Mouse (Mus musculus) kidney, embryonic 16.5 days (tissue): ENCODE data around the gene Fchsd2. TPM values are rescaled to one million over a fixed set of nuclear protein-coding genes. Genes with fewer than 3 reads are reported as not detected.

Experiments used
- ATAC-seq: fragments of 200-750 bp; cut with Nextera tagmentation; 2 replicates; pipeline ENCODE4 v1.8.0; 2017; ENCODE audit warnings: moderate TSS enrichment; ENCODE audit not compliant: low FRiP score, low TSS enrichment
- H3K27ac ChIP-seq: fragments of 300-500 bp; sonication (generic); 2 replicates; pipeline ENCODE4 v1.5.1; 2014; ENCODE audit warnings: low read length
- H3K27me3 ChIP-seq: fragments of 300-500 bp; sonication (generic); 2 replicates; pipeline ENCODE4 v1.6.1; 2014; ENCODE audit warnings: low read length, control low read depth, mixed read lengths; ENCODE audit not compliant: insufficient read depth
- H3K36me3 ChIP-seq: fragments of 300-500 bp; sonication (generic); 2 replicates; pipeline ENCODE4 v1.6.1; 2014; ENCODE audit warnings: low read length, control low read depth, mixed read lengths; ENCODE audit not compliant: insufficient read depth
- H3K4me1 ChIP-seq: fragments of 300-500 bp; sonication (generic); 2 replicates; pipeline ENCODE4 v1.6.1; 2014; ENCODE audit warnings: low read length, control low read depth, mixed read lengths; ENCODE audit not compliant: insufficient read depth
- H3K4me2 ChIP-seq: fragments of 300-500 bp; sonication (generic); replicated peaks from 2 replicates; pipeline ENCODE4 v1.6.1; 2014; ENCODE audit warnings: low read depth, low read length
- H3K4me3 ChIP-seq: fragments of 300-500 bp; sonication (generic); 2 replicates; pipeline ENCODE4 v1.5.1; 2014; ENCODE audit warnings: mild to moderate bottlenecking, low read length
- H3K9ac ChIP-seq: fragments of 300-500 bp; sonication (generic); replicated peaks from 2 replicates; pipeline ENCODE4 v1.6.1; 2014; ENCODE audit warnings: low read length
- H3K9me3 ChIP-seq: fragments of 300-500 bp; sonication (generic); 2 replicates; pipeline ENCODE4 v1.6.1; 2016; ENCODE audit warnings: low read length, control low read depth
- WGBS: fragments of 180-500 bp; shearing (Covaris S2); extraction: QIAGEN DNeasy Blood & Tissue Kit; methylation state at CpG from one replicate; pipeline ENCODE4 v1.1.7; 2014; 5-methylcytosine and 5-hydroxymethylcytosine counted together
- polyA plus RNA-seq: library from polyadenylated mRNA; unstranded; fragments of >200 nt; fragmentation: Nextera tagmentation; extraction: Ambion mirVana; gene quantifications from 2 replicates; pipeline ENCODE4 v1.2.1, GENCODE M21; 2015

Gene Fchsd2
- polyA plus RNA-seq, 1 experiment from 2014 or later = 24.6 TPM

GRCm38 (mm10) chr7:101060476-101060875 is 32.2 kb upstream of the Fchsd2 start:
- Histone ChIP-seq H3K27ac (no peak overlapping the region), H3K36me3 (no peaks in the 10 kb centered on the region), H3K27me3 (no peaks in the 10 kb centered on the region), H3K4me1 (peaks cover 5% of the 10 kb centered on the region; the same call in 1 of the 2 replicates), H3K9ac (no peak overlapping the region), H3K4me3 (no peak overlapping the region), H3K9me3 (no peaks in the 10 kb centered on the region), H3K4me2 (no peak overlapping the region)
- WGBS = 66% methylated on average over 5 of the region's 5 CpGs
- ATAC-seq = no peak

- Histone ChIP-seq H3K4me3 (no peak overlapping the region), H3K27me3 (no peaks in the 10 kb centered on the region), H3K4me2 (peak overlapping the region; percentile 38), H3K9ac (no peak overlapping the region), H3K36me3 (no peaks in the 10 kb centered on the region), H3K27ac (no peak overlapping the region), H3K9me3 (no peaks in the 10 kb centered on the region), H3K4me1 (peaks cover 5% of the 10 kb centered on the region; the same call in 1 of the 2 replicates)
- 8% methylated on average over 17 of the region's 17 CpGs for WGBS
- ATAC-seq = peak; percentile 55; the same call in 1 of the 2 replicates
Observed at GRCm38 (mm10) chr7:101061381-101061780, 31.3 kb upstream of the Fchsd2 start.

DNA sequence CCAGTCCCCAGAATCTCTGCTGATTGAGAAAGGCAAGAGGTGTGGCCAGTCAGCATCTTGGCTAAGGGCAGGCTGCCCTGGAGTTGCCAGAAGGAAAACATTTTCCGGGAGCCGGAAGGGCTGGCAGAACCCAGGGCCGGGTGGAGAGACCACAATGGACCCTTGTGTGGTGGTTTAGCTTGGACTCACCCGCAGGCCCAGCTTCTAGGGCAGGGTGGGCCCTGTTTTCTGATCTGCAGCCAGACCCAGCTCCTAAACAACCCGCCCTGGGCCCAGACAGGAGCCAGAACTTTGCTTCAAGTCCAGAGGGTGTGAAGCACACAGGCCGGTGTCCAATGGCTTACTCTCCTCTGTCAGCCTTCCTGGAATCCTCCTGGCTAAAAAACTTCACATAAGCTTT is 30.4 kb upstream of the Fchsd2 start:
- ATAC-seq = 0 out of 2 replicates have a peak, but pooled peaks have one; percentile 29
- 91% methylated on average over 6 of the region's 6 CpGs for WGBS
- no peaks in the 10 kb centered on the region for H3K9me3 ChIP-seq

DNA sequence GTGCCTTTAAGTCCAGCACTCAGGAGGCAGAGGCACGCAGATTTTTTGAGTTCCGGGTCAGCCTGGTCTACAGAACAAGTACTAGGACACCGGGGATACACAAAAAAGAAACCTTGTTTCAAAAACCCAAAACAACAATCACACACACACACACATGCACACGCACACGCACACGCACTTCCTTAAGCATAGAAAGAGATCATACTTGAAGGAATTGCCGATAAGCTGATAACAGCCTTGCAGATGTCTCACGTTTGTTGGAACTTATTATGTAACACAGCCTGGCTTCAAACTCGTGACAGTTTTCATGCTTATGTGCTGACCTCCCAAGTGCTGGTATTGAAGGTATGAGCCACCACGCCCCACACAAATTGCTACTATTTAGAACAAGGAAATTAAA is 29.1 kb upstream of the Fchsd2 start:
- Histone ChIP-seq H3K9me3 (no peaks in the 10 kb centered on the region), H3K36me3 (no peaks in the 10 kb centered on the region), H3K27ac (no peak overlapping the region), H3K27me3 (no peaks in the 10 kb centered on the region), H3K4me2 (no peak overlapping the region), H3K4me1 (peaks cover 5% of the 10 kb centered on the region; the same call in 1 of the 2 replicates), H3K9ac (no peak overlapping the region), H3K4me3 (no peak overlapping the region)
- no peak for ATAC-seq
- 79% methylated on average over 10 of the region's 10 CpGs for WGBS

More for the DNA sequence above, 30.4 kb upstream of the Fchsd2 start:
- Histone ChIP-seq H3K27ac (no peak overlapping the region), H3K27me3 (no peaks in the 10 kb centered on the region), H3K9ac (no peak overlapping the region), H3K36me3 (no peaks in the 10 kb centered on the region), H3K4me2 (no peak overlapping the region), H3K4me1 (peaks cover 5% of the 10 kb centered on the region; the same call in 1 of the 2 replicates), H3K4me3 (no peak overlapping the region)

GRCm38 (mm10) chr7:101064697-101065688 is 27.7 kb upstream of the Fchsd2 start:
- WGBS = 74% methylated on average over 7 of the region's 7 CpGs
- no peaks in the 10 kb centered on the region for H3K9me3 ChIP-seq
- peaks cover 5% of the 10 kb centered on the region; the same call in 1 of the 2 replicates for H3K4me1 ChIP-seq
- no peaks in the 10 kb centered on the region for H3K36me3 ChIP-seq
- no peak overlapping the region for H3K4me2 ChIP-seq
- ATAC-seq = 0 out of 2 replicates have a peak, but pooled peaks have one; percentile 17
- no peak overlapping the region for H3K4me3 ChIP-seq
- no peak overlapping the region for H3K9ac ChIP-seq
- no peak overlapping the region; the same call in 1 of the 2 replicates for H3K27ac ChIP-seq
- no peaks in the 10 kb centered on the region for H3K27me3 ChIP-seq

GRCm38 (mm10) chr7:101066009-101066408 is 26.7 kb upstream of the Fchsd2 start:
- Histone ChIP-seq H3K4me2 (no peak overlapping the region), H3K27ac (0 out of 2 replicates have a peak overlapping the region, but pooled peaks have one; percentile 16)
- WGBS = 91% methylated on average over 5 of the region's 5 CpGs

GRCm38 (mm10) chr7:101066650-101067346 is 25.9 kb upstream of the Fchsd2 start:
- ATAC-seq = no peak
- no peaks in the 10 kb centered on the region for H3K27me3 ChIP-seq
- H3K36me3 ChIP-seq = no peaks in the 10 kb centered on the region
- H3K4me3 ChIP-seq = no peak overlapping the region
- WGBS = 74% methylated on average over 3 of the region's 3 CpGs
- no peak overlapping the region for H3K9ac ChIP-seq
- H3K9me3 ChIP-seq = no peaks in the 10 kb centered on the region
- no peak overlapping the region for H3K4me2 ChIP-seq
- H3K27ac ChIP-seq = no peak overlapping the region
- H3K4me1 ChIP-seq = peaks cover 10% of the 10 kb centered on the region

More at GRCm38 (mm10) chr7:101066009-101066408, 26.7 kb upstream of the Fchsd2 start:
- no peak overlapping the region for H3K9ac ChIP-seq
- peaks cover 6% of the 10 kb centered on the region for H3K4me1 ChIP-seq
- H3K4me3 ChIP-seq = no peak overlapping the region
- no peaks in the 10 kb centered on the region for H3K36me3 ChIP-seq
- H3K9me3 ChIP-seq = no peaks in the 10 kb centered on the region
- no peak for ATAC-seq
- no peaks in the 10 kb centered on the region for H3K27me3 ChIP-seq

- no peak overlapping the region for H3K4me3 ChIP-seq
- no peaks in the 10 kb centered on the region for H3K27me3 ChIP-seq
- peaks cover 10% of the 10 kb centered on the region for H3K4me1 ChIP-seq
- no peaks in the 10 kb centered on the region for H3K9me3 ChIP-seq
- ATAC-seq = no peak
- H3K27ac ChIP-seq = no peak overlapping the region
- H3K9ac ChIP-seq = no peak overlapping the region
- H3K4me2 ChIP-seq = no peak overlapping the region
- WGBS = 86% methylated on average over 2 of the region's 2 CpGs
- no peaks in the 10 kb centered on the region for H3K36me3 ChIP-seq
Observed at GRCm38 (mm10) chr7:101067521-101067920, 25.1 kb upstream of the Fchsd2 start.

- no peak overlapping the region for H3K4me3 ChIP-seq
- no peak for ATAC-seq
- no peaks in the 10 kb centered on the region for H3K36me3 ChIP-seq
- no peaks in the 10 kb centered on the region for H3K9me3 ChIP-seq
- no peaks in the 10 kb centered on the region for H3K27me3 ChIP-seq
- no peak overlapping the region for H3K27ac ChIP-seq
- no peak overlapping the region for H3K4me2 ChIP-seq
- WGBS = 81% methylated on average over 6 of the region's 6 CpGs
- no peak overlapping the region for H3K9ac ChIP-seq
- H3K4me1 ChIP-seq = peaks cover 10% of the 10 kb centered on the region
Observed at GRCm38 (mm10) chr7:101069271-101069670, 23.4 kb upstream of the Fchsd2 start.
